Mouse (Mus musculus) neural tube, embryonic 15.5 days (tissue): Measurements from ENCODE around the gene Scnn1g. TPM values are rescaled to one million over a fixed set of nuclear protein-coding genes. Genes with fewer than 3 reads are reported as not detected.

Experiments used
- ATAC-seq: fragments of 200-750 bp; cut with Nextera tagmentation; 2 replicates; pipeline ENCODE4 v1.8.0; 2017; ENCODE audit warnings: mild to moderate bottlenecking, moderate TSS enrichment, moderate library complexity; ENCODE audit not compliant: low FRiP score
- H3K27ac ChIP-seq: fragments of 300-500 bp; sonication (generic); replicated peaks from 2 replicates; pipeline ENCODE4 v1.5.1; 2015; ENCODE audit warnings: mild to moderate bottlenecking, inconsistent platforms
- H3K27me3 ChIP-seq: fragments of 300-500 bp; sonication (generic); replicated peaks from 2 replicates; pipeline ENCODE4 v1.6.1; 2015; ENCODE audit warnings: inconsistent platforms
- H3K36me3 ChIP-seq: fragments of 300-500 bp; sonication (generic); 2 replicates; pipeline ENCODE4 v1.6.1; 2015; ENCODE audit warnings: inconsistent platforms
- H3K4me1 ChIP-seq: fragments of 300-500 bp; sonication (generic); 2 replicates; pipeline ENCODE4 v1.6.1; 2015; ENCODE audit warnings: inconsistent platforms
- H3K4me2 ChIP-seq: fragments of 300-500 bp; sonication (generic); 2 replicates; pipeline ENCODE4 v1.6.1; 2015; ENCODE audit warnings: inconsistent platforms, mild to moderate bottlenecking, moderate library complexity
- H3K4me3 ChIP-seq: fragments of 300-500 bp; sonication (generic); replicated peaks from 2 replicates; pipeline ENCODE4 v1.5.1; 2015; ENCODE audit warnings: mild to moderate bottlenecking, inconsistent platforms
- H3K9ac ChIP-seq: fragments of 300-500 bp; sonication (generic); replicated peaks from 2 replicates; pipeline ENCODE4 v1.6.1; 2015; ENCODE audit warnings: mild to moderate bottlenecking, inconsistent platforms
- H3K9me3 ChIP-seq: fragments of 300-500 bp; sonication (generic); replicated peaks from 2 replicates; pipeline ENCODE4 v1.6.1; 2016; ENCODE audit warnings: inconsistent platforms
- WGBS: fragments of 180-500 bp; shearing (Covaris S2); methylation state at CpG from one replicate; pipeline ENCODE4 v1.1.7; 2015; ENCODE audit warnings: mixed read lengths; 5-methylcytosine and 5-hydroxymethylcytosine counted together
- polyA plus RNA-seq: library from polyadenylated mRNA; unstranded; fragments of >200 nt; fragmentation: Nextera tagmentation; extraction: Ambion mirVana; gene quantifications from 2 replicates; pipeline ENCODE4 v1.2.1, GENCODE M21; 2015

The Scnn1g gene
- polyA plus RNA-seq: 0.28 TPM in 1 of 2 replicates, not detected in the other

- ATAC-seq: peak; percentile 95
- no peaks in the 10 kb centered on the region for H3K9me3 ChIP-seq
- no peaks in the 10 kb centered on the region for H3K36me3 ChIP-seq
- no peak within 1 kb of the TSS for H3K27ac ChIP-seq
- peak within 1 kb of the TSS; percentile 89 for H3K4me2 ChIP-seq
- under 1% methylated on average over 38 of the region's 38 CpGs for WGBS
- peak within 1 kb of the TSS; percentile 23; the same call in 1 of the 2 replicates for H3K9ac ChIP-seq
- peaks cover 10% of the 10 kb centered on the region for H3K4me1 ChIP-seq
- peak within 1 kb of the TSS; percentile 42 for H3K4me3 ChIP-seq
- peaks cover 37% of the 10 kb centered on the region for H3K27me3 ChIP-seq
Observed at GRCm38 (mm10) chr7:121734171-121734831, at the start of gene Scnn1g. Gene Scnn1g, plus strand, starts transcription at chr7:121734479.

DNA sequence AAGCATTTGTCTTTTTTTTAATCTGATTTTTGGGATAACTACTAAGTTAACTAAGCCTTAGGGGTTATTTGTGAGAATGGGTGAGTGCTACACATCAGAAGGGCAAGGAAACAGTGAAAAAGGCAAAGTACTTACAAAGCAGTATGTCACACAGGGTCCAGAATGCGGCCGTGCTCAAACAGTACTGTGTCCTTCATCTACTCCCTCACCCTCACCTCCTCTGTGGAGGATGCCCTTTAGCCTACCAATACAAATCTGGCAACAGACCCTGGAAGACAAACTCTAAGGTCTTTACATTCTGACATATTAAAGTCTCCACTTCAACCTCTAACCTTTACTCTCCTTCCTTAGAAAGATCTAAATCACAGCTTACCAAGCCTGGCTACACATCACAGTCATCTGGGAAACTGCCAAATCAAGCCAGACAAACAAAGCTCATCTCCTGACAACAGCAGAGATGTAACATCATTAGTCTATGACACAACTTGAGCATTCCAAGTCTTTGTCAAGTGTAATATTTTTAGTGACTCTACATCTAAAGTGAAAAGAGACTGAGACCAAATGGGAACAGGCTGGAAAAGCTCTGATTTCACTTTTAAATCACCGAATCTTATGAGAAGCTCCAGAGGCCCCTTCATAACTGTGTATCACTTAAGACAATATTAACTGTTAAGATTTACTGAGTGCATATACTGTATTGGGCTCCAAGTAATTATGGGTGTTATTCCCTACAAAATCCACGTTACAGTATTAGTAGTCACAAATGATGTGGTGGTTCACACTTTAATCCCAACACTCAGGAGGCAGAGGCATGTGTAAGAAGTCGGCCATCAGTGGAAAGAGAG, 48.9 kb upstream of the Scnn1g start:
- Histone ChIP-seq H3K36me3 (no peaks in the 10 kb centered on the region), H3K4me1 (no peaks in the 10 kb centered on the region), H3K27ac (no peak overlapping the region), H3K9ac (no peak overlapping the region), H3K27me3 (no peaks in the 10 kb centered on the region), H3K4me2 (no peak overlapping the region), H3K9me3 (no peaks in the 10 kb centered on the region), H3K4me3 (no peak overlapping the region)
- no peak for ATAC-seq
- WGBS: 94% methylated on average over 5 of the region's 5 CpGs

DNA sequence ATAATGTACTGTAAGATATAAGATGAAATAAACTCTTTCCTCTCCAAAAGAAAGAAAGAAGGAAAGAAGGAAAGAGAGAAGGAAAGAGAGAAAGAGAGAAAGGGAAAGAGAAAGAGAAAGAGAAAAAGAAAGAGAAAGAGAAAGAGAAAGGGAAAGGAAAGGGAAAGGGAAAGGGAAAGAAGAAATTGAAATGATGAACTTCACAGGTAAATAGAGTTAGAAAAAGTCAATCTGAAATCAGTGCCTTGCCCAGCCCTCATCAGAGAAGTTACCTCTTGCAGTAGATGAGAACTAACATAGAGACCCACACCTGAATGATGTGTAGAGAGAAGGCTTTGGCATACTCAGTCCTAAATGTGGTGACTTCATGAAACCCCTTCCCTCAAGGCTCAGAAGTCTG, 44.9 kb upstream of the Scnn1g start:
- H3K27me3 ChIP-seq: no peaks in the 10 kb centered on the region
- H3K4me2 ChIP-seq: no peak overlapping the region
- H3K4me1 ChIP-seq: 0 out of 2 replicates have a peak, but pooled peaks cover 3% of the 10 kb centered on the region
- H3K36me3 ChIP-seq: no peaks in the 10 kb centered on the region
- H3K27ac ChIP-seq: no peak overlapping the region
- no peak overlapping the region for H3K9ac ChIP-seq
- H3K4me3 ChIP-seq: no peak overlapping the region
- H3K9me3 ChIP-seq: no peaks in the 10 kb centered on the region
- ATAC-seq: no peak

DNA sequence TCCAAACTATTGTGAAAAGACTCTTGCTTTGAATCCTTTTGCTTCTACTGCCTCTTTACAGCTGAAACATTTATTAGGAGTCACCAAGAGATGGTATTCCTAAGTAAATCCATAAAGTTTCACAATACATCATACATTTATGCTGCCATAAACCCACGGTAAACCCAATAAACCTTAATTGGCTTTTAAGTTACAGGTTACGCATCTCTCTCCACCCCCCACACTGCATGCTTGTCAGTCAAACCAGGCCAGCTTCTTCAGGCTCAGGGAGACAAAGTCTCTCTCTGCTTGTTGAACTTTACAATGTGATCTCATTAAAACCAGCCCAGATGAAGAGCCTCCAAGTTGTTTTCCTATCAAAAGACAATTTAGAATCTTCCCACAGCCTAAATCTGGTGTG, 42.5 kb upstream of the Scnn1g start:
- no peak for ATAC-seq
- 39% methylated on average over 2 of the region's 2 CpGs for WGBS

GRCm38 (mm10) chr7:121697170-121697569, 37.1 kb upstream of the Scnn1g start:
- Histone ChIP-seq H3K27me3 (no peaks in the 10 kb centered on the region), H3K9ac (no peak overlapping the region), H3K4me1 (peaks cover 9% of the 10 kb centered on the region; the same call in 1 of the 2 replicates), H3K4me3 (no peak overlapping the region), H3K4me2 (no peak overlapping the region), H3K9me3 (no peaks in the 10 kb centered on the region), H3K27ac (no peak overlapping the region), H3K36me3 (no peaks in the 10 kb centered on the region)
- no peak for ATAC-seq

More for the DNA sequence above, 42.5 kb upstream of the Scnn1g start:
- H3K4me1 ChIP-seq: 0 out of 2 replicates have a peak, but pooled peaks cover 3% of the 10 kb centered on the region
- H3K4me3 ChIP-seq: no peak overlapping the region
- H3K4me2 ChIP-seq: no peak overlapping the region
- no peaks in the 10 kb centered on the region for H3K36me3 ChIP-seq
- H3K9me3 ChIP-seq: no peaks in the 10 kb centered on the region
- H3K27ac ChIP-seq: no peak overlapping the region
- H3K27me3 ChIP-seq: no peaks in the 10 kb centered on the region
- H3K9ac ChIP-seq: no peak overlapping the region

- Histone ChIP-seq H3K36me3 (no peaks in the 10 kb centered on the region), H3K27me3 (no peaks in the 10 kb centered on the region), H3K9ac (no peak overlapping the region), H3K4me1 (peaks cover 10% of the 10 kb centered on the region; the same call in 1 of the 2 replicates), H3K4me3 (no peak overlapping the region), H3K27ac (no peak overlapping the region), H3K4me2 (no peak overlapping the region), H3K9me3 (no peaks in the 10 kb centered on the region)
- no peak for ATAC-seq
- 56% methylated on average over 1 of the region's 1 CpGs for WGBS
Observed at GRCm38 (mm10) chr7:121697574-121697973, 36.7 kb upstream of the Scnn1g start.

DNA sequence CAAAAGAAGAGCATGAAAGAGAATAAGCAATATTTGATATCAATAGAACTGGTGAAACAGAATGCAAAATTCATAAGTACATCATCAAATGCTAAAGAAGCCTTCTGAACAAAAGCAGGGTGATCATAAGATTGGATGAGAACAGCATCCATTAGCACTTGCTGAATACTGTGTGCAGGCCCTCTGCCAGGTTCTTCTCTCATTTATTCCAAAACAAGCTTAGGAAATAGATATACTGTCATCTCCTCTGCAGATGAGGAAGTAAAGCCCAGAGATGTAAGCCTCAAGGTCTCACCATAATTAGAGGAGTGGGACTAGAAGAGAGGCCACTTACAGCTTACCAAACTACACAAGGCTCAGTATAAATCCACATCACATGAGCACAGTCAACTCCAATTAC, 35.1 kb upstream of the Scnn1g start:
- no peak for ATAC-seq
- Histone ChIP-seq H3K36me3 (no peaks in the 10 kb centered on the region), H3K4me3 (no peak overlapping the region), H3K27ac (no peak overlapping the region), H3K4me1 (peaks cover 23% of the 10 kb centered on the region), H3K27me3 (no peaks in the 10 kb centered on the region), H3K4me2 (no peak overlapping the region), H3K9ac (no peak overlapping the region), H3K9me3 (no peaks in the 10 kb centered on the region)

DNA sequence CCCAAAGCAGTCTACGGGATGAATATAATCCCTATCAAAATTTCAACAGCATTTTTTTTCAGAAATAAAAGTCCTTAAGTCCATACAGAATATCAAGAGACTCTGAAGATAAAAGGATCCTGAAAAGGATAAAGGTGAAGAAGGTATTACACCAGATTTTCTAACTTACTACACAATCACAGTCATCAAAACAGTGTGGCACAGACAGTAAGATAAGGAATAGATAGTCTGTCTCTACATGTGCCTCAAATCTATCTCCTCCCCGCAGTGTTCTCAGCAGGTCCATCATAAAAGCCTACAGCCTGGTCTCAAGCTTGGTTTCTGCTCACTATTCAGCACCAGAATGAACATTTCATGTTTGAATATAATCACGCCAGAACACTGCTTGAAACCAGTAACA, 33.8 kb upstream of the Scnn1g start:
- ATAC-seq: no peak
- Histone ChIP-seq H3K4me3 (no peak overlapping the region), H3K27ac (no peak overlapping the region), H3K36me3 (no peaks in the 10 kb centered on the region), H3K27me3 (no peaks in the 10 kb centered on the region), H3K9me3 (no peaks in the 10 kb centered on the region), H3K4me2 (no peak overlapping the region), H3K9ac (no peak overlapping the region), H3K4me1 (peaks cover 36% of the 10 kb centered on the region)
- 85% methylated on average over 3 of the region's 3 CpGs for WGBS

GRCm38 (mm10) chr7:121701983-121702382, 32.3 kb upstream of the Scnn1g start:
- H3K36me3 ChIP-seq: no peaks in the 10 kb centered on the region
- no peak overlapping the region for H3K27ac ChIP-seq
- no peak overlapping the region for H3K4me2 ChIP-seq
- no peak overlapping the region for H3K4me3 ChIP-seq
- H3K27me3 ChIP-seq: no peaks in the 10 kb centered on the region
- no peak for ATAC-seq
- H3K9me3 ChIP-seq: no peaks in the 10 kb centered on the region
- H3K9ac ChIP-seq: no peak overlapping the region
- WGBS: 67% methylated on average over 6 of the region's 6 CpGs
- H3K4me1 ChIP-seq: peaks cover 45% of the 10 kb centered on the region

DNA sequence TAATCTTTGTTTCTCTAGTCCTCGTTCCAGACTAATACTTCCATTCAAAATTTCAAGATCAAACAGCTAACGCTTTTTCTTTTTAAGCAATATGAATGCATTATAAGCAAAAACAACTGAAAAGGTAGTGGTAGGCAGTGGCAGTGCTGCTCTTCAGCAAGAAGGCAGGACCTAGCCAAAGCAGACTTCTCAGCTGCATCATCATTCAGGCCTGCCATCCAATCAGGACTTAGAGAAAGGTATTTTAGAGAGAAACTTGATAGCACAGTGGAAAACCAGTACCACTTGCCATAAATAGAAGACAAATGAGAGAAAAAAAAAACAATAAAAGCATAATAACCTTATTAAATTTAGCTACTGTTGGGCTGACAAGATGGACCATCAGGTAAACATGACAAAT, 29.2 kb upstream of the Scnn1g start:
- Histone ChIP-seq H3K9ac (no peak overlapping the region), H3K4me1 (peaks cover 49% of the 10 kb centered on the region), H3K4me3 (no peak overlapping the region), H3K36me3 (no peaks in the 10 kb centered on the region), H3K9me3 (no peaks in the 10 kb centered on the region), H3K27me3 (no peaks in the 10 kb centered on the region), H3K4me2 (peak overlapping the region; percentile 75), H3K27ac (no peak overlapping the region)
- no peak for ATAC-seq
- WGBS: 93% methylated on average over 2 of the region's 2 CpGs

DNA sequence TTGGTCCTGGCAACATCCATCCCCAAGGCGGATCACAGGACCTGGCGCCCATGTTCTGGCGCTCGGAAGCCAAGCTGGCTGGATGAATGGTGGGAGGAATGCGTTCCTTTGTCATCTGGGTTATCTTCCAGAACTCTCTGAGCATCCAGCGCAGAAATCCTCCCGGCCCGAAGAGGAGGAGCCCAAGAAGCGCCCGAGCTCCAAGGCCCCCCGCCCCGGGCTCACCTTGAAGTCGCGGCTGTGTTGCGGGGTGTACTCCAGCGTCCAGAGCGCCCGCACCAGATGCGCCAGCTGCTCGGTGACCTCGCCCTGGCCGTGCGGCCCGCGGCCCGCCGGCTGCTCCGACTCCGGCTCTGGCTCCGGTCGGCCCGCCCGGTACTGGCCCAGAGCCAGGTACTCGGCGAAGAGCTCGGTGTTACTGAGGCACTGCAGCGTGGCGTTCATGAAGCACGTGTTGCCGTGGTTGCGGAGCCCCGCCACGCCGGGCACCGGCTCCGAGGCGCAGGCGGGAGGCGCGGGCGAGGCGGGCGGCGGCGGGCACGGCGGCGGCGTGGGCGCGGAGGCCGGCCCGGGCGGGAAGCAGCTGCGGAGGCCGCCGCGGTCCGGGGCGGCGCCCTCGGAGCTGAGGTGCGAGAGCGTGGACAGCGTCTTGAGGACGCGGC, 27.7 kb upstream of the Scnn1g start:
- H3K27ac ChIP-seq: peak overlapping the region; percentile 94
- under 1% methylated on average over 65 of the region's 77 CpGs for WGBS
- H3K9ac ChIP-seq: peak overlapping the region; percentile 84
- no peaks in the 10 kb centered on the region for H3K9me3 ChIP-seq
- peaks cover 44% of the 10 kb centered on the region for H3K4me1 ChIP-seq
- no peaks in the 10 kb centered on the region for H3K36me3 ChIP-seq
- peak overlapping the region; percentile 95 for H3K4me3 ChIP-seq
- H3K4me2 ChIP-seq: peak overlapping the region; percentile 75
- H3K27me3 ChIP-seq: no peaks in the 10 kb centered on the region
- peak; percentile 60 for ATAC-seq
